Mouse (Mus musculus) spleen, adult 18-20 months (tissue): ENCODE measurements around the gene D430041D05Rik.

ENCODE experiments used
- DNase-seq, 2 experiments: peaks; one replicate each; pipeline ENCODE4 v3.0.0; 2022; ENCODE audit warnings: mixed read lengths in 2 of 2

The D430041D05Rik gene

DNA sequence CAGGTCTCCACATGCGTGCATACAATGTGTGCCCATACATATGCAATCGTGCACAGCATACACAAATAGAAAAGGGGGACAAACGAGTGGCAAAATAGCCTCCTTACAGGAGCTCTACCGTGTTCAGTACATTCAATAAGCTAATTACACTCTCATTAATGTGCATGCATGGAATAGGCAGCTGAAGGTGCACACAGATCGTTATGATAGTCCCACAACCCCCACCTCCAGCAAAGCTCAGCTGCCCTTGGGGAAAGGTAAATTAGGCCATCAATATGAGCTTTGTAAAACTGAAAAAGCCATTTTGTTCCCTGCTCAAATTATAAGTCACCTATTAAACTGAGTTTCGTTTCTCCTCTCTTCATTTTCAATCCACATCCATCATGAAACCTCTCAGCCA is 75.0 kb downstream of the D430041D05Rik start:
- no peak for DNase-seq

DNA sequence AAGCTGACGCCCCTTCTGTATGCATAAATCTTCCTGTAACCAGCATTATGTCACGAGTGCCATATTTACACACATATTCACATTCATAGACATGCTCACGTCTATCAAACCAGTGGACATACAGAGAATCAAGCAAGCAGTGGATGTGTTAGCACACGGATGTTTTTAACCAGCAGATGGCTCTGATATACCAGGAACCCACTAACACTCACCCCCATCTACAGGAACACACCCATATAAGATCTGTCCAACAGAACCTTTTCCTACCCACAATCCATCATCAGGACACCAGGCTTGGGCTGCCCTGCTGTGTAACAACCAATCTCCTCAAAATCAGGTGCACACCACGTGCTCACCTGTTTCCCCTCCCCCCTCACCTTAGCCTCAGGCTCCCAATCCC is 76.9 kb downstream of the D430041D05Rik start:
- DNase-seq = no peak

DNA sequence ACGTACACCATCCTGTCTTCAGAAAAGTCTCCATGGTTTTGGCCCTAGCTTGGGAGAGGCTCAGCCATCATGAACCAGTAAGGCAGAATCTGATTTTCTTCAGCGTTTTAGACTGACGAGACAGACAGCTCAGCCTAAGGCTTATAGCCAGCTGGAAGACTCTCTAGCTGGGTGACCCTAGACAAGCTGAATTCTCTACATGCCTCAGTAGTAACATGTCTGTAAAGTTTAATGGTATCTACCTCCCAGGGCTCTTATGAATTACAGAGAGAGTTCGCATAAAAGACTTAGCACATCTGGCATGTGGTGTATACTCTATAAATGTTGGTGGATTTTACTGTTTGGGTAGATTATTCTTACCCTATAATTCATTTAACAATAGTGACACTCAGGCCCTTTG is 78.1 kb downstream of the D430041D05Rik start:
- no peak for DNase-seq

DNA sequence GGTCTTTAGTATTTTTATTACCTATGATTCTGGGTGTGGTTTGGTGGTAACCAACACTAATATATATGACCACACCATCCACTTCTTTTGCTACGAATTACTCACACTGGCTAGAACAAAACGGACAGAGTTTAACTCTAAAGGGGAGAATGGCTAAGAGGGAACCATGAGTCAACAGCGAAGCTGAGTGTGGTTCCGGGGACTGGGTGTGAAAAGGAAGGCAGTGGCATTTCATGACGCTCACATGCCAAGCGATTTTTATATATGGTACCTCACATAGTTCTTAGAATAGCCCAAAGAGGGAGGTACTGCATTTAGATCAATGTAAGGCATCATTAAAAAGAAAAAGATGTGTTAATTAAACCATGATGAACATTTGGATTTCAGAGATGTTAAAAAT is 79.6 kb downstream of the D430041D05Rik start:
- no peak for DNase-seq

DNA sequence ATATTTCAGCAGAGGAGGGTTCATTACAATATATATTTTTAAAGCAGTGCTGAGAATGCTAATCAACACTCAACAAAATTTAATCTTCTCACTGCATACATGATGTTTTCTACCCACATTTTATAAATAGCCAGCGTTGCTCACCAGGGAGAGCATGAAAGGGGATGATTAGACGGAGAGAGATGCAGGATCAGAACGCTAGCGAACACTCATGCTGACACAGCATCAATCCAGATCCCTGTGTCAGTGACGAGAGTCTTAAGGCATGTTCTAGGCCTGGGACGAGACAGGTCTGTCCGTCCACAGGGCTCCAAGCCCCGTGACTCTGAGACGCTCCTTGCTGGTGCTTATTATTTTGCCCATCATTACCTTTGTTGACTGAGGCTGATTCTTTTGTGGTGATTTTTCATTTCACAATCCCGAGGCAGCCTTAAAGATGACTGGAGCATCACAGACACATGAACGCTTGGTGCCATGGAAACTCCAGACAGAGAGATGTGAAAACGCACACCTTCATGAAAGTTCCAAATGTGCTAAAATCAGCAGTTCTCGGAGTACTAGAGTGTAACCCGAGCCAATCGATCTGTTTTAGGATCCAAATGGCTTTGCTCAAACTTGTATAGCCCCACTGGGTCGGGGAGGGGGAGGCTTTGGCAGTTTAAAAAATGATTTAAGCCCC is 83.6 kb downstream of the D430041D05Rik start:
- DNase-seq = no peak

DNA sequence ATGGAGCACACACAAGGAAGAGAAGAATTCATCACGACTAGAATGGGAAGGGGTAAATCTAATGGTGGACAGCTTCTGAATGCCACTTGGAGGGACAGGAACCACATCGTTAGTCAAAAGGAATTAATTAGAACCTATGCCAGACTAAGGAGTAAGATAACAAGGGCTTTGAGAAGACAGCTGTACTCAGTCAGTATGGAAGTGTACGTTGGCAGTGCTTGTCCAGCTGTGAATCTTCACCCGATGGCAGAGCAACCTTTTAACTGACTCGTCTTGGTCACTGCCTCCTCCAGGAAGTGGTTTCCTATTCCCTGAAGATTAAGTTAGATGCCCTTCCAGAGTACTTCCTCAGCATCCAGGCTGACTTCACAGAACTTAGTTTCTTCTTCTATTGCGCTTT is 87.0 kb downstream of the D430041D05Rik start:
- no peak for DNase-seq

DNA sequence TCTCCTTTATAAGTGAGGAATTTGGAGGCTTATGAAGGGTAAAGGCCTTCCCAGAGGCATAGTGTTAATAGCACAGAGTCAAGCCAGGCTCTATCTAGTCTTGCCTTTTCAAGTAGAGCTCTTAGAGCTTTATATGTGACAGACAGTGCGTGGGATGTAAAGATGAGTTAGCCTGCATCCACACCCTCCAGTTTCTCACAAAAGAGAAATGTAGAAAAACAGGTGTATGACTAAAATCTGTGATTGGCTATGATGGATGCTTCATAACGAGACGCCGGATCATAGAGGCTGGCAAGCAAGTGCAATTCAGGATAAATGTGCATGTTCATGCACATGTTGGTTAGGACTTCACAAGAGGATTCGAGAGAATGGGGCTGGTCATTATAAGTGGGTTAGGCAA is 87.5 kb downstream of the D430041D05Rik start:
- no peak for DNase-seq

DNA sequence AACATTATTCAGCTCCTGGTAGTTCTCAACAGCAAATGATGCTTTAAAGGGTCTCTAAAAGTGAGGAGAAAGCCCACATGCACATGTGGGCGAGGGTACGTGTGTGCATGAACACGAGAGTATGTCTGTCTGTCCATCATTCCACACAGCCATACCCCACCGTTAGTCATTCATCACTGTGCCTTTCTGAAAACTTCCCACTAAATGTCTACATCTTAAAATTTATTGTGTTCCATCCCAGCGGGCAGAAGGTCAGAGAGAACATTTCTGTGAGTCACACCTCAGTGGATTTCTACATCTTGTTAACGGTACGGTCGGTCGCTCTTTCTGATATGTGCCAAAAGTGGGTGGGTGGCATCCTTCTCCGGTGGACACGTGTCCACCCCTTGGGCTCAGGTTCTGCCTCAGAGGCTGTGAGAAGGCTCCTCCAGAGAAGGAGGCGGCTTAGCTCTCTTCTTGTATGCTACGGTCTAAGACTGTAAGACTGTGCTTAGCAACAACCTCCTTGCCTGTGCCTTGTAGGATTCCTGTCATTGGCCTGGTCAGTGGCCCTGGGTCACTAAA is 90.7 kb downstream of the D430041D05Rik start:
- no peak for DNase-seq

DNA sequence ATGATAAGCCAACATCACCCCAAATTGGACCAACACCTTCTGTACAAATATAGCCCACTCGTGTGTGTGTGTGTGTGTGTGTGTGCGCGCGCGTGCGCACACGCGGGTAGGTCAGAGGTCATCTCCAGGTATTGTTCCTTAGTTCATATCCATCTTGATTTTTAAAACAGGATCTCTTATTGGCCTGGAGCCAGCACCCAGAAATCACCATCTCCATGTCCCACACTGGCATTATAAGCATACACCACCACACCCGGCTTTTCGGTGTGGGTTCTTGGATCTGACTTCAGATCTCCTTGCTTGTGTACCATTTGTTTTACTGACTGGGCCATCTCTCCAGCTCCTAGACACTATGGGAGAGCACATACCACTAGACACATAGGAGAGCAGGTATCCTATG is 91.4 kb downstream of the D430041D05Rik start:
- DNase-seq = no peak

DNA sequence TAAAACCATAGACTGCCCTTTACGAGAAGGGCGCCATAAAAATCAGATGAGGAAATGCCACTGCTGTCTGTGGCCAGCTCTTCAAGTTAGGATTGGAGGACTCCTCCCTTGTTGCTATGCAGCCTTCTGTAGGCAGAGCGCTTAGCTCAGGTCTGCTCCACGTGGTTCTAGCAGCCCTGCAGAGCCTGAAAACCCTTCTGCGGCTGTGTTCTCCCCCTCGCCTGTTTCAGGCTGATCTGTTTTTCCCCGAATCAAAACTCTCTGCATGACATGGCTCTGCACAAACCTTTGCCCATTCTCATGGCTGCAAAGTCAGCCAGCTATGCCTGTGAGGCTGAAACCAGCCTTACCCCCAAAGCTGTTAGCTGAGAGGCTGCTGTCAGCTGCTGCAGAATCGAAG is 91.9 kb downstream of the D430041D05Rik start:
- DNase-seq = no peak

DNA sequence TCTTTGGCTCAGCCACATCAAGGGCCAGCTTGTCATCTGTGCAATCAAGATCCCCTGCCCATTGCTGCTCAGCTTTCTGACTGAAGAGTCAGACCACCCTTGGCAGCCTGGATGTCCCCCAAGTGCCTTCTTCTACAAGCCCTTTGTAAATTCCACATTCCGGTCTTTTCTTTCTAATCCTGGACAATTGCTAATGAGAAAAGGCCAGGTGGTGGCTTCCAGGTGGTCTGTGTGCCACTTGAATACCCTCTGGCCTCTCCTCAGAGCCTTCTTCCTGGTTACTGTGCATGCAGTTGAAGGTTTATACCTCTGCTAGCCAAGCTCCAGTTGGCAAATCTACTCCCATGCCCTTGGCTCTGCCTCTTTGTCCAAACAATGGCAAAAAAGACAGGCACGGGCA is 92.6 kb downstream of the D430041D05Rik start:
- DNase-seq = no peak

DNA sequence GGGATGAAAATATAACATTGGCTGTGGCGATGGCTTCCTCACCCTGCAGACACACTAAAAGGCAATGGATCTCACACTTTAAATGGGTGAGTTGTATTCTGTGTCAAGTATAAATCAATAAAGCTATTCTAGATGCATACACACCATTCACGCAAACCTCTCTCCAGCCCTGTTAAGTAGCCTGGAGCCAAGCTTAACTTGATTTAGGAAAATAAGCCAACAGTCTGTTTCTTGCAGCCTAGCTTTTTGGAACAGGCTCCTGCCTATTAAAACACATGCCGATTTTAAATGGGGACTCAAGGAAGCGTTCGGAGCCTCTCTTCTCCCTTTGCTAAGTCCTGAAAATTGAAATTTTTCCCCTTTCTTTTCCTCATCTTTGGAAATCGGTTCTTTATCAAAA is 93.2 kb downstream of the D430041D05Rik start:
- no peak for DNase-seq

DNA sequence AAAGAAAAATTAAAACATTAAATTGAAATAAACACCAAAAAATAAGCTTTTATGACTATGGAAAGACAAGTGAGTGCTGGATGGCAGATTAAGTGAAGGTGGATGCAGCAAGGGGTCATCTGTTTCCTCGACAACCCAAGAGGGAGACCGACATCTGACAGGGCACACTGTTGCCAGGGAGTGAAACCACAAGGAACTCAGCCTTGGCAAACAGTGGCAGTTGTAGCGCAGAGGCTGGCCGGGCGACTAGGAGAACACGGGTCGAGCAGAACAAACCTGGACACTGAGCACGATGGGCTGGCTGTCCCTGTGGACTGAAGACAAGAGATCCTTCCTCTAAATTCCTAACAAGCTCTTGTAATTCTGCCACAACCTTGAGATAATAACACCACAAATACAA is 94.3 kb downstream of the D430041D05Rik start:
- DNase-seq = no peak

DNA sequence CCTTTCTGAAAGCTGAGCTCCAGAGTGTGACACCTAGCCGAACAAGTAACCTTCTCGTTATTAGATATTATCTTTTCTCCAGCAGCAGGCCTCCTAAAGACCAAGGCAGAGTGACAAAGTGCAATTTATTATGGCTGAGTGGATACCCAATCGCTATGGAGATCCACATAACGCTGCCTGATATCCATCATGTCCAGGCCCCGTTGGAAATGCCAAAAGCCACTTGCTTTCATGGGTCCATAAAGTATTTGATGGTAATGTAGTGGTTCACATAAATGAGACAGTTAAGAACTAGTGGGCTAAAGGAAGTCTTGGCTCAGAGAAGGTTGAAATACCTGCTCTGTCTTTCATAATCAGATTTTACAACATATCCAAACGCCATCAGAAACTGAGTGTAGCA is 97.6 kb downstream of the D430041D05Rik start:
- DNase-seq = no peak

DNA sequence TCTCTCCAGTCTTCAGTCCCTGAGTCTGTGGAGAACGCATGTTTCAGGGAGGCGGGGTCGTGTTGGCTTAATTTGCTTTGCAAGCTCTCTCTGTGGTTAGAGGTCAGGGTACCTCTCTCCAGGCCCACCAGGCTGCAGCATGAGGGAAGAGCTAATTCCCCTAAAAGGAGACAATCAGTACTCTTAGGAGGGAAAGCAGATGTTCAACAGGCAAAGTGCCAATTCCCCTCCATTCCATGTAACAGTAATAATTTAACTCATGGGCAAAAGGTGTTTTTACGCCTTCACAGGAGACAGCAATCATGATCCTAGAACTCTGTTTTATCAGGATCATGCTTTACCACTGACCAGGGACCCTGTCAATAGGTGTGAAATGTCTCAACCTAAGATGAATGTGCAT is 103.7 kb downstream of the D430041D05Rik start:
- DNase-seq = no peak

DNA sequence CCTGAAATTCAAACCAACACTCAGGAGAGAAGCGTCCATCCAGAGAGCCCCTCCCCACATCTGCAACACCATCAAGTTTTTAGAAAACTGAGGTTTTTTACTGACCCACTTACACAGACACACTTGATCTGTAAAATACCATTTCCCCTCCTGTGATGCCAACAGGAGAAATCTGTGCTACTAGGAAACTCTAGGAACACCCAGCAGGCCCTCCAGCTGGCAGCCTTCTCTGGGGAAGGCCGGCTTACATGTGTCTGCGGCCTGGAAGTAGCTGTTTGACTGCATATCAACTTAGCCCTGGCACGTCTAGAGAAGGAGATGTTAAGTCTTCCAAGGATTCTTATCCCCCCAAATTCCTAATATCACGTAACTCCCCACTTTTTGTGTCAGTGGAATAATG is 105.1 kb downstream of the D430041D05Rik start:
- no peak for DNase-seq

DNA sequence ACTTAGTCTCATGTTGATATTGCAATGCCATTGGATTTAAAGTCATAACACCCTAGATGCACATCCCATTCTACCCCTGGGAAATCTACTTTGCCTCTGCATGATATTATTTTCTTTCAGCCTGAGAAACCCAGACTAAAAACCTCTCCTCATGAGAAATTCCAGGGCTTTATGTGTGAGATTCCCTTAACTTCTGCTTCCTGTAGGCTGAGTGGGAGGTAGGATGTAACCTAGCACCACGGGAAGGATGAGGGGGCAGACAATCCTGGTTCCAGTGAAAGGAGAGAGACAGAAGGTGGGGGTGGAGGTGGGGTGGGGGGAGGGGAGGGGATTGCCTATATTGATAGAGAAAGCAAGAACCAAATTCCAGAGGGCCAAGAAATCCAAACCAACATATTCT is 110.9 kb downstream of the D430041D05Rik start:
- no peak for DNase-seq

DNA sequence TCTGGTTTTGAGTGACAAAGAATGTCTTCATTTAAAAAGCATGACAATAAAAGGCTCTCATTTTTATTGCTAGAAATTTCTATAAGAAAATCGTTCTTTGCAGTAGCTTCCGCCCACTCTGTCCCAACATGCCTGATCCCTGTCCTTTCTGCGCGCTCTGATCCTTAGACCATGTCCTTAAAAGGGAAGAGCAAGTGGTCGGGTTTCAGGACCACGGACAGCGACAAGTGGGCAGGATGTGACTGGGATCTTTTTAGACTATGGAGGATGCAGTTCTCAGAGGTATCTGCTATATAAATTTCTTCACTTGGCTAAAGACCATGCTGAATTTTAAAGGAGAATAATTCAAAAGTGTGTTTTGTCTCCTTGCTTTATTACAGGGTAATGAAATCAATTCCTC is 111.7 kb downstream of the D430041D05Rik start:
- peak in 1 of 2 experiments; percentile 4 for DNase-seq

DNA sequence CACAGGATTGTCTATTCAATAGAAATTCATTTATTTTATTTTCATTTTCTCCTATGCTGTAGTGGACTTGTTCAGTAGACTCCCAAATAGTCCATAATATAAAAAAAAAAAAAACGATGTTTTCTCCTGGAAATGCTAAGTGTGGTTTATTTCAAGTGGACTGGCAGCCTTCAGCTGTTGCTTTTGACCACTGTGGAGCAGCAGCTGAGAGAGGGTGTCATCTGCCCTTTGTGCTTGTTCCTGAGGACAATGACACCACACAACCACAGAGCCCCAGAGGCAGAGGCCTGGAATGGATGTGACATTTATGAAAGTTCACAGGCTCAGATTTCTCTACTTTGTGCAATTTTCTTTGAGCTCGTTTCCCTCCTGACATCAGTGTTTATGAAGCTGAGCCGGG is 124.0 kb downstream of the D430041D05Rik start:
- no peak for DNase-seq

DNA sequence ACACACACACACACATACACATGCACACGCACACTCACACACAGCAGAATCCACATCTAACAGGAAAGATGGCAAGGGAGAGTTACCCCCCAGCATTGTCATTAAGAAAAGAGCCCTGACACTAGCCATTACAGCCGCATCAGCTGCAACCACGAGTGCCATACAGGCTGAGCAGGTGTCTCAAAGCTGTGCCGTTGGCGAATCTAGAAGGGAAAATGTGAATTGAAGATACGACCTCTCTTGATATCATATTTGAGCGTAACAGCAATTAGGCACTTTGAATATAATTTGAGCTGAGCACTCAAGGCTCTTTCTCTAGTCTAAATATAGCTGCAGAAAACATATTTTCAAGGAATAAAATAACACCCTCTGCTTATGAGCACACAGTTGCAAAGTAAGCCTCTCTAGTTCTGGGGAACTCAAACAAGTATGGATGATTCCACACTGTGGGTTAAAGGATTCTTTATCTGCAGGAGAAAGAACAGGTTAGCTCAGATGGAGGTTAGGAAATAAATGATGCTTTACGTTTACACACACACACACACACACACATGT is 127.3 kb downstream of the D430041D05Rik start:
- DNase-seq = no peak

DNA sequence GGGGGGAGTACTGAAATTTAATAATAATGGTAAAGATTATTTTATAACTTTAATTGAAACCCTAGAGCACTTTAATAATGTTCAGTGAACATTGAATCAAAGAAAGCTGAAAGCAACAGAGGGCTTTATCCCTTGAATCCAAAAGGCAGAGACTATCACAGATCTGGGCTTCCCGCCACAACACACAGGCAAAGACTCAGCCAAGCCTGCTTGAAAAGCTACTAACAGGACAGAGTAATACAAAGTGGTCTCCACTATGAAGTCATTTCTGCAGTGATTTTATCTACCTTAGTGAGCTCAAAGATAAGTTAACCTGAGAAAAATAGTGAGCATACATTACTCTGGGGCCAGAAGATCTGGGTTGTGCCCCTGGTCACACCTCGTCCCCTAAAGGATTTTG is 128.0 kb downstream of the D430041D05Rik start:
- no peak for DNase-seq

DNA sequence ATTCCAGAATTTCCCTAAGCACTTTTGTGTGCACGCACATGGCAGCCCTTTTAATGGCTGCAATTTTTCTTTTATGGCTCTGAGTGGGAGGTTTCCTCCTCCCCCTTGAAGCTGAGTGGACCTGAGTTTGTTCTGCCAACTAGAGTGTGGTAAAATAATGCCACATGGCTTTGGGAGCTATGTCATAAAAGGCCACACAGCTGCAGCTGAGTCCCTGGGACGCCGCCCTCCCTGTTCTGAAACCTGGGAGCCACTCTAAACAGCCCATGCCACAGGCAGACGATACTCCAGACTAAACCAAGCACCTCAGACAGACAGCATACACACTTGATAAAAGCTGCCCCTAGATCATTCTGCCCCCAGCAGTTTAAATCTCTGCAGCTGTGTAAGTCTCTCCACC is 143.8 kb downstream of the D430041D05Rik start:
- DNase-seq = no peak

DNA sequence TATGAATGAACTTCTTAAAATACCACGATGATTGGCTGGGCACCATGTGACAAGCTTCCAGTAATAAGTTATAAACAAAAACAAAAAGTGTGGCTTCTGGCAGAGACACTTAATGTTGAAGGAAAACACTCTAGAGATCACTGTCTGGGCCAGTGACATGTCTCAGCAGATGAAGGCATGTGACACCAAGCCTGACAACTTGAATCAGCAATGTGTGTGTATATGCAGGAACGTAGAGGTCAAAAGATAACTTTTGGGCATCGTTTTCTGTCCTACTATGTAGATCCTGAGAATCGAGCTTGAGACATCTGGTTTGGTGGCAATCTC is 149.1 kb downstream of the D430041D05Rik start:
- no peak for DNase-seq

DNA sequence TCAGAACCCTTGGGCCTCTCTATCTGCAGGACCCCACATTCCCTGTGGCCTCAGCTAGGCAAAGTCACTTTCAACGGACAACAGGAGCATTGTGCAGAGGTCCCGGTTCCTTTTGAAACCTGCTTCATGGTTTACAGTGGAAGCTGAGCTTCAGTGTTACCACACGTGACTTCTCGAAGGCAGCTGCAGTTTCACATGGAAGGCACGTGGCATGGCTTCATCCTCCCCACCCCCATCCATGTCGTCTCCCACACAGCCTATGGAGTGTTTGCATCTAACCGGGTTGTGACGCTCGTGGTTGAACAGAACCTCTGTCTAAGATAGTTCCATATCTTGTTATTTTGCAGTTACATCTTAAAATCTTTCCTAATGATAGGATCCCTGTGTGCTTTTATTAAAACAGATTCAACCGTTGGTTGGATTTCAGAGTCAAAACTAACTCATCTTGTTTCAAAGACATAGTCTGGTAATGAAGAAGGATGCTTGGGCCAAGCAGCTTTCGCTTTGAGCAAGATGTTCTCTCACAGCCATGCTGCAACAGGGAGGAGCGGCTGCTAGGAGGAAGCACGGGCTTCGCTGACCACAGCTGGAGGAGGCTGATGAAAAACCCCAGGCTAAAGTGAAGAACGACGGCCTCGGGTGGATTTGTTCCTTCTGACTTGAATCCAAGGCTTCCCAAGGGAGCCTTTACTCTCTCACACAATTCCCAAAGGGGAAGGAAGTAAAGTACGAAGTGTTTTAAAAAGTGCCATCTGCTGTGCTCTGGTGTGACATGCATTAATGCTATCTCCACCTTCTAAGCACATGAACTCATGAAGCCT is 149.7 kb downstream of the D430041D05Rik start:
- no peak for DNase-seq
